In genomic region chr16:48372461-48372860, GRCm38 (mm10) we compare ENCODE assay signal across 18 mouse cellular contexts. TPM values are rescaled to one million over a fixed set of nuclear protein-coding genes. Genes with fewer than 3 reads are reported as not detected.
DNase-seq lines count a peak whose midpoint lies in the region; ATAC-seq and TF ChIP-seq lines count a peak whose summit lies in the region.
"Had no signal": no experiment of that assay in that cellular context is flagged by ENCODE, and none has a peak within 500 bp of the region (broad histone marks: within the 10 kb centered on the region; RNA-seq: fewer than 3 reads in every experiment).

No protein-coding gene starts in this region.

- DNase-seq in forebrain, embryonic 14.5 days (ENCODE audit: low spot score): no peak
- DNase-seq in cerebellum, adult 11-12 months: peak; percentile 94
- peak; percentile 51 for DNase-seq in embryo, embryonic 10.5 days (ENCODE audit: low spot score)
- peak; percentile 72 for DNase-seq in hindbrain, postnatal 0 days (ENCODE audit: low spot score)
- no peak for DNase-seq in liver, postnatal 0 days
- no peak for DNase-seq in layer of hippocampus, adult 9-11 months
- no peak for DNase-seq in natural killer cell, adult 2 months (ENCODE audit: low spot score in 2 of 2)
- DNase-seq: adrenal gland, postnatal 10 days; gastrocnemius, postnatal 10 days; kidney, adult 8-10 months; liver, embryonic 13.5 days had no signal

- no peak for TF ChIP-seq CTCF in hindbrain, postnatal 0 days (IDR thresholded peaks at IDR 0.05; ENCODE audit: low read depth)
- no peak for TF ChIP-seq CTCF in liver, postnatal 0 days (IDR thresholded peaks at IDR 0.05; ENCODE audit: low read depth)

- no peak for TF ChIP-seq EP300 in liver, postnatal 0 days (IDR thresholded peaks at IDR 0.05; ENCODE audit: low read depth)

- H3K9me3 ChIP-seq in forebrain, embryonic 13.5 days (replicated peaks): no peaks in the 10 kb centered on the region
- H3K9me3 ChIP-seq in forebrain, embryonic 14.5 days (replicated peaks; ENCODE audit: control insufficient read depth, low read length): no peaks in the 10 kb centered on the region
- no peaks in the 10 kb centered on the region for H3K9me3 ChIP-seq in hindbrain, postnatal 0 days (ENCODE audit: low read length)
- H3K9me3 ChIP-seq in liver, postnatal 0 days (ENCODE audit: low read length): no peaks in the 10 kb centered on the region
- H3K9me3 ChIP-seq: liver, embryonic 13.5 days had no signal

- no peak overlapping the region for H3K4me3 ChIP-seq in forebrain, embryonic 13.5 days
- no peak overlapping the region for H3K4me3 ChIP-seq in forebrain, embryonic 14.5 days (ENCODE audit: low read depth, low read length)
- H3K4me3 ChIP-seq in hindbrain, postnatal 0 days (ENCODE audit: low read length): no peak overlapping the region
- no peak overlapping the region for H3K4me3 ChIP-seq in liver, postnatal 0 days (ENCODE audit: low read depth, low read length)
- H3K4me3 ChIP-seq: erythroblast, embryonic 14.5 days; liver, embryonic 13.5 days had no signal

- H3K4me1 ChIP-seq in forebrain, embryonic 13.5 days: no peaks in the 10 kb centered on the region
- no peaks in the 10 kb centered on the region for H3K4me1 ChIP-seq in forebrain, embryonic 14.5 days (ENCODE audit: control insufficient read depth, insufficient read depth, low read length)
- no peaks in the 10 kb centered on the region for H3K4me1 ChIP-seq in hindbrain, postnatal 0 days (ENCODE audit: insufficient read depth, low read length)
- no peaks in the 10 kb centered on the region for H3K4me1 ChIP-seq in liver, postnatal 0 days (ENCODE audit: insufficient read depth)
- H3K4me1 ChIP-seq: liver, embryonic 13.5 days had no signal

- H3K27me3 ChIP-seq in forebrain, embryonic 13.5 days: no peaks in the 10 kb centered on the region
- H3K27me3 ChIP-seq in forebrain, embryonic 14.5 days (replicated peaks; ENCODE audit: control insufficient read depth, insufficient read depth, low read length): no peaks in the 10 kb centered on the region
- no peaks in the 10 kb centered on the region for H3K27me3 ChIP-seq in hindbrain, postnatal 0 days (ENCODE audit: insufficient read depth, low read length)
- no peaks in the 10 kb centered on the region for H3K27me3 ChIP-seq in liver, postnatal 0 days (ENCODE audit: insufficient read depth, low read length)
- H3K27me3 ChIP-seq: liver, embryonic 13.5 days had no signal

- ATAC-seq in forebrain, embryonic 13.5 days: peak; percentile 45; the same call in 1 of the 2 replicates
- ATAC-seq in forebrain, embryonic 14.5 days: no peak
- peak; percentile 92 for ATAC-seq in hindbrain, postnatal 0 days
- no peak for ATAC-seq in liver, postnatal 0 days

- WGBS in forebrain, embryonic 13.5 days: 85% methylated on average over 6 of the region's 6 CpGs
- 88% methylated on average over 6 of the region's 6 CpGs for WGBS in forebrain, embryonic 14.5 days
- WGBS in hindbrain, postnatal 0 days: 64% methylated on average over 6 of the region's 6 CpGs
- 61% methylated on average over 6 of the region's 6 CpGs for WGBS in liver, postnatal 0 days (ENCODE audit: insufficient replicate concordance)

- H3K4me2 ChIP-seq in forebrain, embryonic 13.5 days: no peak overlapping the region
- H3K4me2 ChIP-seq in forebrain, embryonic 14.5 days (ENCODE audit: low read length): no peak overlapping the region
- H3K4me2 ChIP-seq in hindbrain, postnatal 0 days (ENCODE audit: low read depth, low read length): no peak overlapping the region
- H3K4me2 ChIP-seq in liver, postnatal 0 days (ENCODE audit: low read depth, low read length): no peak overlapping the region
- H3K4me2 ChIP-seq: liver, embryonic 13.5 days had no signal

- H3K9ac ChIP-seq in forebrain, embryonic 13.5 days: no peak overlapping the region
- no peak overlapping the region for H3K9ac ChIP-seq in forebrain, embryonic 14.5 days (ENCODE audit: low read length)
- no peak overlapping the region for H3K9ac ChIP-seq in hindbrain, postnatal 0 days (replicated peaks; ENCODE audit: low read length)
- H3K9ac ChIP-seq in liver, postnatal 0 days (replicated peaks): no peak overlapping the region
- H3K9ac ChIP-seq: liver, embryonic 13.5 days had no signal

- no peak overlapping the region for H3K27ac ChIP-seq in forebrain, embryonic 13.5 days
- H3K27ac ChIP-seq in forebrain, embryonic 14.5 days (ENCODE audit: low read depth, low read length): no peak overlapping the region
- H3K27ac ChIP-seq in hindbrain, postnatal 0 days: no peak overlapping the region
- H3K27ac ChIP-seq in liver, postnatal 0 days (ENCODE audit: low read depth): no peak overlapping the region
- H3K27ac ChIP-seq: liver, embryonic 13.5 days; macrophage; stomach, postnatal 0 days had no signal

- no peaks in the 10 kb centered on the region for H3K36me3 ChIP-seq in forebrain, embryonic 13.5 days (ENCODE audit: poor library complexity, severe bottlenecking)
- no peaks in the 10 kb centered on the region for H3K36me3 ChIP-seq in forebrain, embryonic 14.5 days (ENCODE audit: control insufficient read depth, insufficient read depth, low read length)
- no peaks in the 10 kb centered on the region for H3K36me3 ChIP-seq in hindbrain, postnatal 0 days (ENCODE audit: insufficient read depth, low read length)
- H3K36me3 ChIP-seq in liver, postnatal 0 days (replicated peaks; ENCODE audit: insufficient read depth, low read length): no peaks in the 10 kb centered on the region
- H3K36me3 ChIP-seq: liver, embryonic 13.5 days had no signal

RNA-seq across cellular contexts. Expression of gene Gm5485, which starts 39.8 kb away (rescaled TPM):
- polyA plus RNA-seq in forebrain, embryonic 13.5 days (2015; fragmentation: Nextera tagmentation; extraction: Ambion mirVana): not detected in 2 replicates
- polyA plus RNA-seq in forebrain, embryonic 14.5 days (2014; fragmentation: Nextera tagmentation; extraction: Ambion mirVana): not detected in 2 replicates
- total RNA-seq in hindbrain, postnatal 0 days (2014; rRNA removed): not detected in 2 replicates
- not detected in 2 replicates for polyA plus RNA-seq in hindbrain, postnatal 0 days (2015; fragmentation: Nextera tagmentation; extraction: Ambion mirVana)
- not detected in 2 replicates for polyA plus RNA-seq in liver, postnatal 0 days (2015; fragmentation: Nextera tagmentation; extraction: Ambion mirVana)
- total RNA-seq: adrenal gland, postnatal 10 days; gastrocnemius, postnatal 10 days; hematopoietic stem cell, adult 5-6 weeks; left cerebral cortex, postnatal 25 days had no signal
- polyA plus RNA-seq: erythroblast, embryonic 14.5 days; liver, embryonic 13.5 days; macrophage had no signal

RNA-seq across cellular contexts. Expression of gene Morc1, which starts 58.6 kb away (rescaled TPM):
- polyA plus RNA-seq in forebrain, embryonic 13.5 days (2015; fragmentation: Nextera tagmentation; extraction: Ambion mirVana): not detected in 2 replicates
- 0.08 TPM in 1 of 2 replicates, not detected in the other for polyA plus RNA-seq in forebrain, embryonic 14.5 days (2014; fragmentation: Nextera tagmentation; extraction: Ambion mirVana)
- total RNA-seq in hindbrain, postnatal 0 days (2014; rRNA removed): 0.21 TPM in 1 of 2 replicates, not detected in the other
- polyA plus RNA-seq in hindbrain, postnatal 0 days (2015; fragmentation: Nextera tagmentation; extraction: Ambion mirVana): 0.11 and 0.20 TPM in 2 replicates
- polyA plus RNA-seq in liver, postnatal 0 days (2015; fragmentation: Nextera tagmentation; extraction: Ambion mirVana): not detected in 2 replicates
- total RNA-seq: adrenal gland, postnatal 10 days; gastrocnemius, postnatal 10 days; hematopoietic stem cell, adult 5-6 weeks had no signal
- polyA plus RNA-seq: erythroblast, embryonic 14.5 days; liver, embryonic 13.5 days; macrophage; small intestine, adult 2 months had no signal

Comparison
In these comparisons a context has a peak if more than half of its experiments do, and no peak if none do; other contexts are left out.
1. ATAC-seq: peak in forebrain, embryonic 13.5 days (single experiment) and hindbrain, postnatal 0 days (single experiment); none in forebrain, embryonic 14.5 days (single experiment) and liver, postnatal 0 days (single experiment).
2. DNase-seq: peak in cerebellum, adult 11-12 months (single experiment), embryo, embryonic 10.5 days (single experiment) and hindbrain, postnatal 0 days (single experiment); none in forebrain, embryonic 14.5 days (single experiment), liver, postnatal 0 days (single experiment), layer of hippocampus, adult 9-11 months (single experiment) and natural killer cell, adult 2 months (0 of 2).